Mouse (Mus musculus) frontal cortex, adult 2 months (tissue): ENCODE results near the gene Stk35. TPM values are rescaled to one million over a fixed set of nuclear protein-coding genes. Genes with fewer than 3 reads are reported as not detected.

Source experiments
- polyA plus RNA-seq: library from polyadenylated mRNA; depleted of rRNA; stranded (reverse); fragments of >200 nt; gene quantifications from 2 replicates; pipeline ENCODE4 v1.2.3, GENCODE M21; 2012; rRNA removed

Gene Stk35
- polyA plus RNA-seq, 1 experiment = 23.5 TPM

Other genes starting within 250 kb of the Stk35 start
- 276 and 309 TPM in 2 replicates for gene Sirpa, start 207.7 kb upstream of the Stk35 start, polyA plus RNA-seq
- 10.3 and 12.7 TPM in 2 replicates for gene Pdyn, start 100.7 kb upstream of the Stk35 start, polyA plus RNA-seq
- 1.5 and 1.6 TPM in 2 replicates for gene Tgm3, start 211.8 kb downstream of the Stk35 start, polyA plus RNA-seq